Mouse (Mus musculus) cortical plate, adult 2 months (tissue): ENCODE results near the gene Olfr456.

ENCODE experiments used
- CTCF ChIP-seq: fragments of 200-500 bp; IDR thresholded peaks from 2 replicates; pipeline ENCODE4 v1.5.1; 2011; ENCODE audit warnings: mild to moderate bottlenecking, control low read depth, low read length; ENCODE audit not compliant: insufficient read depth; ENCODE audit errors: extremely low read depth
- POLR2A ChIP-seq: fragments of 200-500 bp; IDR thresholded peaks from 2 replicates; pipeline ENCODE4 v1.6.1; 2011; ENCODE audit warnings: mild to moderate bottlenecking, low read length, control low read depth; ENCODE audit not compliant: insufficient read depth; ENCODE audit errors: extremely low read depth

DNA sequence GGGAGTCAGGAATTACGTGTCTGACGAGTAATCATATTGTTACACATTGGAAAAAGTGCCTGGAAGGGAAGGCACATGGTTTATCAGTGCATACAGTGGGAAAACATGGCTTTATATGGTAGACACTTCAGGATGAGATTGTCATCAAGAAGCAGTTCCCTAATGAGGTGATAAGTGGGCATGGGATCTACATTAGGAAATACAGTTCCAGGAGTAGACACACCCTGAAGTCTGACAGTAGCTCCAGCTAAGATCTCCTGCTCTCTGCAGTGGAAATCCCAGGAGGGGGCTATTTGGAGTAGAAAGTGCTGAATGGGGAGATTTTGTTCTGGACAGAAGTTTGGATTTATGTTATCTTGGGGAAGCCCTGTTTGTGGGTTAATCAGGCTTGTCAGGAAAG is 45.6 kb downstream of the Olfr456 start:
- TF ChIP-seq CTCF (no peak), POLR2A (no peak)
